Mouse (Mus musculus) adrenal gland (tissue): ENCODE results near the gene Isg15.
"Not testable (repeated sequence)": the region's sequence is repeated elsewhere in the genome, so short reads cannot be mapped to it uniquely, and the experiment has no call there.

Source experiments
- intact Hi-C: fragments of 180-260 bp; cut with DNase I; formaldehyde crosslinking; loops from one replicate; pipeline ENCODE4 v1.15.1; 2025
- microRNA-seq, 2 experiments: library from miRNA; unstranded; fragments of <30 nt; microRNA quantifications; one replicate each; pipeline ENCODE4; 2019

The Isg15 gene

GRCm38 (mm10) chr4:156169129-156169528 is 31.5 kb downstream of the Isg15 start:
- intact Hi-C loops = no loop called here

- intact Hi-C loops = no loop called here
Observed at GRCm38 (mm10) chr4:156168611-156169010, 32.0 kb downstream of the Isg15 start.

GRCm38 (mm10) chr4:156166477-156166876 is 34.1 kb downstream of the Isg15 start:
- intact Hi-C loops = no loop called here

- intact Hi-C loops = no loop called here
Observed at GRCm38 (mm10) chr4:156154771-156155170, 45.8 kb downstream of the Isg15 start.

- intact Hi-C loops = not testable (repeated sequence)
Observed at GRCm38 (mm10) chr4:156150887-156151286, 49.7 kb downstream of the Isg15 start.

Small RNA genes within 50 kb of the gene (microRNA-seq; reads per million reads assigned to microRNA genes)
- 2.1 to 4.7 reads per million in 2 experiments for gene Mir7658
